6 mouse cellular contexts compared by ENCODE assay signal in the genomic region with DNA sequence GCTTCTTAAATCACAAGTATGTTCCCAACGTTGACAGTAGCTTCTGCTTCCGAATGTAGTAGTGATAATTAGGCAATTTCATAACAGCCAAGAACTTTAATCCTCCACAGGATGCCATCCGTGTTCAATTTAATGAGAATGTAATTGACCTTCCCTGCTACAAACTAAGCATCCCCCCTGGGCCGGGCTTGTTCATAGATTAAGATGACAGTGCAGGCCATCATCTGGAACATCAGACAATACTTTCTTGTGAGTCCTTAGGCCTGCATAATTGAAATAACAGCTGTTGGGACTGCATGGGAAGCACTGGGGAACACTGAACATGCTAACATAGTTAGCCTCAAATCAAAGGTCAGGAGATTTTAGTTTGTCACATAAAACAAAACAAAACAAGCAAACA.
A peak's percentile ranks its signal among the peaks of the same experiment; 100 is the strongest.
DNase-seq lines count a peak whose midpoint lies in the region; ATAC-seq and TF ChIP-seq lines count a peak whose summit lies in the region.
"Not testable (repeated sequence)": the region's sequence is repeated elsewhere in the genome, so short reads cannot be mapped to it uniquely, and the experiment has no call there.

No protein-coding gene starts in this region.

- H3K4me3 ChIP-seq in forebrain, embryonic 10.5 days; hindbrain, embryonic 10.5 days; midbrain, embryonic 10.5 days; midbrain, embryonic 13.5 days (replicated peaks): not testable (repeated sequence)

- peak overlapping the region; percentile 88 for H3K27ac ChIP-seq in forebrain, embryonic 10.5 days
- peak overlapping the region; percentile 29; the same call in 1 of the 2 replicates for H3K27ac ChIP-seq in hindbrain, embryonic 10.5 days
- peak overlapping the region; percentile 87 for H3K27ac ChIP-seq in midbrain, embryonic 10.5 days (replicated peaks)
- 0 out of 2 replicates have a peak overlapping the region, but pooled peaks have one; percentile 25 for H3K27ac ChIP-seq in midbrain, embryonic 13.5 days

- H3K9me3 ChIP-seq in forebrain, embryonic 10.5 days; hindbrain, embryonic 10.5 days; midbrain, embryonic 10.5 days (replicated peaks); midbrain, embryonic 13.5 days: not testable (repeated sequence)

- TF ChIP-seq CTCF in brain, embryonic 14.5 days (IDR thresholded peaks at IDR 0.05; ENCODE audit: borderline replicate concordance, extremely low read depth, insufficient read depth, insufficient read length), result not testable (repeated sequence)

- H3K4me1 ChIP-seq in forebrain, embryonic 10.5 days, result peaks cover 25% of the 10 kb centered on the region
- peaks cover 18% of the 10 kb centered on the region for H3K4me1 ChIP-seq in hindbrain, embryonic 10.5 days (replicated peaks)
- H3K4me1 ChIP-seq in midbrain, embryonic 10.5 days, result peaks cover 22% of the 10 kb centered on the region
- H3K4me1 ChIP-seq in midbrain, embryonic 13.5 days (replicated peaks), result not testable (repeated sequence)

- not testable (repeated sequence) for H3K4me2 ChIP-seq in midbrain, embryonic 13.5 days (replicated peaks)

- not testable (repeated sequence) for H3K9ac ChIP-seq in midbrain, embryonic 13.5 days (replicated peaks)

- WGBS in forebrain, embryonic 10.5 days, result 46% methylated on average over 4 of the region's 4 CpGs
- 42% methylated on average over 4 of the region's 4 CpGs for WGBS in hindbrain, embryonic 10.5 days
- WGBS in midbrain, embryonic 10.5 days, result 50% methylated on average over 4 of the region's 4 CpGs
- WGBS in midbrain, embryonic 13.5 days, result 25% methylated on average over 4 of the region's 4 CpGs

- H3K36me3 ChIP-seq in forebrain, embryonic 10.5 days (replicated peaks); hindbrain, embryonic 10.5 days; midbrain, embryonic 10.5 days; midbrain, embryonic 13.5 days: not testable (repeated sequence)

- not testable (repeated sequence) for TF ChIP-seq POLR2A in brain, embryonic 14.5 days (IDR thresholded peaks at IDR 0.05; ENCODE audit: borderline replicate concordance, extremely low read depth, insufficient read depth, insufficient read length, poor library complexity, severe bottlenecking)

- not testable (repeated sequence) for ATAC-seq in midbrain, embryonic 13.5 days

- peak; percentile 35 for DNase-seq in brain, embryonic 14.5 days (ENCODE audit: low read depth)
- DNase-seq in forebrain, embryonic 10.5 days (ENCODE audit: extremely low spot score, low spot score); hindbrain, embryonic 10.5 days (ENCODE audit: low spot score); midbrain, embryonic 10.5 days (ENCODE audit: low spot score): not testable (repeated sequence)
- DNase-seq in retina, embryonic 14.5 days (ENCODE audit: low spot score), result peak; percentile 55

- H3K27me3 ChIP-seq in forebrain, embryonic 10.5 days (ENCODE audit: poor library complexity, severe bottlenecking); hindbrain, embryonic 10.5 days (ENCODE audit: insufficient read depth, poor library complexity, severe bottlenecking); midbrain, embryonic 10.5 days (ENCODE audit: low read depth, poor library complexity, severe bottlenecking); midbrain, embryonic 13.5 days: not testable (repeated sequence)

Comparison
In these comparisons a context has a peak if more than half of its experiments do, and no peak if none do; other contexts are left out.
1. H3K27ac ChIP-seq: peak in every context shown above with its lines; median percentile 88 in forebrain, embryonic 10.5 days; 87 in midbrain, embryonic 10.5 days; 29 in hindbrain, embryonic 10.5 days; 25 in midbrain, embryonic 13.5 days.